Mouse (Mus musculus) midbrain, embryonic 11.5 days (tissue): ENCODE data around the gene Rbl1. TPM values are rescaled to one million over a fixed set of nuclear protein-coding genes. Genes with fewer than 3 reads are reported as not detected.
"Not testable (repeated sequence)": the region's sequence is repeated elsewhere in the genome, so short reads cannot be mapped to it uniquely, and the experiment has no call there.

ENCODE experiments used
- ATAC-seq: fragments of 200-750 bp; cut with Nextera tagmentation; 2 replicates; pipeline ENCODE4 v1.8.0; 2017; ENCODE audit warnings: moderate TSS enrichment, moderate library complexity; ENCODE audit not compliant: low FRiP score
- DNase-seq: peaks from one replicate; pipeline ENCODE4 v3.0.0; 2015; ENCODE audit warnings: low spot score; ENCODE audit errors: missing footprints
- H3K27ac ChIP-seq: fragments of 300-500 bp; sonication (generic); 2 replicates; pipeline ENCODE4 v1.5.1; 2014; ENCODE audit warnings: low read depth, low read length
- H3K27me3 ChIP-seq: fragments of 300-500 bp; sonication (generic); 2 replicates; pipeline ENCODE4 v1.6.1; 2014; ENCODE audit warnings: mild to moderate bottlenecking, low read length, moderate library complexity, mixed read lengths; ENCODE audit not compliant: control insufficient read depth, insufficient read depth
- H3K36me3 ChIP-seq: fragments of 300-500 bp; sonication (generic); 2 replicates; pipeline ENCODE4 v1.6.1; 2014; ENCODE audit warnings: mild to moderate bottlenecking, low read length, moderate library complexity, mixed read lengths; ENCODE audit not compliant: control insufficient read depth, insufficient read depth
- H3K4me1 ChIP-seq: fragments of 300-500 bp; sonication (generic); 2 replicates; pipeline ENCODE4 v1.6.1; 2014; ENCODE audit warnings: low read length; ENCODE audit not compliant: control insufficient read depth, insufficient read depth
- H3K4me2 ChIP-seq: fragments of 300-500 bp; sonication (generic); 2 replicates; pipeline ENCODE4 v1.6.1; 2014; ENCODE audit warnings: mild to moderate bottlenecking, moderate library complexity
- H3K4me3 ChIP-seq: fragments of 300-500 bp; sonication (generic); 2 replicates; pipeline ENCODE4 v1.5.1; 2014; ENCODE audit warnings: low read depth, low read length
- H3K9ac ChIP-seq: fragments of 300-500 bp; sonication (generic); 2 replicates; pipeline ENCODE4 v1.6.1; 2014; ENCODE audit warnings: low read length
- H3K9me3 ChIP-seq: fragments of 300-500 bp; sonication (generic); 2 replicates; pipeline ENCODE4 v1.6.1; 2016; ENCODE audit warnings: low read length; ENCODE audit not compliant: control insufficient read depth
- WGBS: fragments of 180-500 bp; shearing (Covaris S2); extraction: QIAGEN DNeasy Blood & Tissue Kit; methylation state at CpG from one replicate; pipeline ENCODE4 v1.1.7; 2014; 5-methylcytosine and 5-hydroxymethylcytosine counted together
- polyA plus RNA-seq: library from polyadenylated mRNA; unstranded; fragments of >200 nt; fragmentation: Nextera tagmentation; extraction: Ambion mirVana; gene quantifications from 2 replicates; pipeline ENCODE4 v1.2.1, GENCODE M21; 2014

Gene Rbl1
- polyA plus RNA-seq, 1 experiment from 2014 or later = 42.5 TPM

- Histone ChIP-seq H3K27me3 (no peaks in the 10 kb centered on the region), H3K27ac (peak overlapping the region; percentile 97), H3K4me3 (peak overlapping the region; percentile 60), H3K9me3 (peaks cover 2% of the 10 kb centered on the region; the same call in 1 of the 2 replicates), H3K4me2 (peak overlapping the region; percentile 69), H3K36me3 (peaks cover 7% of the 10 kb centered on the region), H3K9ac (peak overlapping the region; percentile 98), H3K4me1 (peaks cover 5% of the 10 kb centered on the region; the same call in 1 of the 2 replicates)
- DNase-seq = peak; percentile 94
- ATAC-seq = peak; percentile 92
- 1% methylated on average over 41 of the region's 49 CpGs for WGBS
Observed at GRCm38 (mm10) chr2:157203459-157204365, 622 bp downstream of the Rbl1 start.

DNA sequence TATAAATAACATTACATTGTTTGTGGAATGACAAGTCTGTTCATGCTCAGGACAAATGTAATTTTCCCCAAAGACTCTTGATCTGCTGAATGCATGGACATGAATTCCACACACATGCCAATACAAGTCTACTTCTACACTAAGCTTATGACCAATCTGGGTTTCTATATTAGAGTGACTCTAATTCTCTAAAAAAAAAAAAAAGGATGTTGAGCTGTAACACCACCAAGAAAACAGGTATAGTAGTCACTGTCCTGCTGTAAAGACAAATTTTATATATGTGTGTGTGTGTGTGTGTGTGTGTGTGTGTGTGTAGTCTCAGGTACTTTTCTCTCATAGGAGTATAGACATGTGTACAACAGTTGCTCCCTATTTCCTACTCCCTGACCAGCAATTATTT, 1.3 kb downstream of the Rbl1 start:
- no peak overlapping the region for H3K27ac ChIP-seq
- peaks cover 2% of the 10 kb centered on the region; the same call in 1 of the 2 replicates for H3K9me3 ChIP-seq
- no peak for DNase-seq
- peaks cover 5% of the 10 kb centered on the region; the same call in 1 of the 2 replicates for H3K4me1 ChIP-seq
- peak overlapping the region; percentile 69 for H3K4me2 ChIP-seq
- peak overlapping the region; percentile 98 for H3K9ac ChIP-seq
- no peaks in the 10 kb centered on the region for H3K27me3 ChIP-seq
- ATAC-seq = no peak
- peaks cover 8% of the 10 kb centered on the region for H3K36me3 ChIP-seq
- H3K4me3 ChIP-seq = peak overlapping the region; percentile 60

DNA sequence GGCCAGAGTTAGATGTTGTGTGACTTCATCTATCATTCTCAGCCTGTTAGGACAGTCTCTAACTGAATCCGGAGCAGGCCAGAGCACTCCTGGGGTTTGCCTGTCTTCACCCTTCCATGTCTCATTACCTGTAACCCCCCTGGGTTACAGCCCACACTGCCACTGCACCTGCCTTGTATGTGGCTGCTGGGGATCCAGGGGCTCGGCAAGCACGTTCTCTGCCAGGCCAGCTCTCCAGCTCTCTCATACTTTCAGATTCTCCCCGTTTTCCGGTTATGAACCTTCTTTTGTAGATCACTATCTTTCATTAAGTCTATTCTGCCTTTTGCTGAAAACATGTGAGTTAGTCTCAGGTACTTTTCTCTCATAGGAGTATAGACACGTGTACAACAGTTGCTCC, 2.0 kb downstream of the Rbl1 start:
- no peak overlapping the region for H3K27ac ChIP-seq
- WGBS = 86% methylated on average over 6 of the region's 6 CpGs
- peaks cover 11% of the 10 kb centered on the region for H3K36me3 ChIP-seq
- no peak overlapping the region for H3K9ac ChIP-seq
- peaks cover 5% of the 10 kb centered on the region; the same call in 1 of the 2 replicates for H3K4me1 ChIP-seq
- no peak for ATAC-seq
- DNase-seq = no peak
- H3K4me3 ChIP-seq = no peak overlapping the region
- H3K9me3 ChIP-seq = peaks cover 1% of the 10 kb centered on the region; the same call in 1 of the 2 replicates
- H3K4me2 ChIP-seq = no peak overlapping the region
- H3K27me3 ChIP-seq = no peaks in the 10 kb centered on the region

- no peak overlapping the region for H3K27ac ChIP-seq
- no peaks in the 10 kb centered on the region for H3K27me3 ChIP-seq
- H3K9ac ChIP-seq = no peak overlapping the region
- no peak for DNase-seq
- peaks cover 5% of the 10 kb centered on the region; the same call in 1 of the 2 replicates for H3K4me1 ChIP-seq
- no peak overlapping the region for H3K4me2 ChIP-seq
- H3K36me3 ChIP-seq = peaks cover 18% of the 10 kb centered on the region
- H3K9me3 ChIP-seq = no peaks in the 10 kb centered on the region
- H3K4me3 ChIP-seq = no peak overlapping the region
- WGBS = 88% methylated on average over 6 of the region's 6 CpGs
- ATAC-seq = no peak
Observed at GRCm38 (mm10) chr2:157201081-157201830, 3.1 kb downstream of the Rbl1 start.

- H3K4me3 ChIP-seq, H3K4me2 ChIP-seq, H3K27ac ChIP-seq, DNase-seq, ATAC-seq, H3K27me3 ChIP-seq, H3K4me1 ChIP-seq, H3K9me3 ChIP-seq, H3K9ac ChIP-seq: not testable (repeated sequence)
- 95% methylated on average over 11 of the region's 11 CpGs for WGBS
- peaks cover 22% of the 10 kb centered on the region for H3K36me3 ChIP-seq
Observed at GRCm38 (mm10) chr2:157198405-157198804, 5.9 kb downstream of the Rbl1 start.

DNA sequence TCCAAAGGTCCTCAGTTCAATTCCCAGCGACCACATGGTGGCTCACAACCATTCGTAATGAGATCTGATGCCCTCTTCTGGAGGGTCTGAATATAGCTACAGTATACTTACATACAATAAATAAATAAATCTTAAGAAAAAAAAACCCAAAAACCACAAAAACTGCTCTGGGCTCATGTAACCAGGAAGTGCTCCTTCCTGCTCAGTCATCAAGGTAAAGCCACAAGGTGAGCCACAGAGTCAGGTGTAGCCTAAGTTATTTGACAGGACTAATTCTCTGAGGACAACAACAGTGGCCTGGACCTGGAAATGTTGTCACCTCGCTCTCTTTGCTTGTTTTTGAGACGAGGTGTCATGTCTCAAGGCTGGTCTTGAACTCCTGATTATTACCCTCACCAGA, 13.7 kb downstream of the Rbl1 start:
- no peaks in the 10 kb centered on the region for H3K27me3 ChIP-seq
- ATAC-seq (no peak), DNase-seq (no peak)
- no peak overlapping the region for H3K4me2 ChIP-seq
- no peaks in the 10 kb centered on the region for H3K4me1 ChIP-seq
- no peak overlapping the region for H3K27ac ChIP-seq
- WGBS = 93% methylated on average over 4 of the region's 4 CpGs
- H3K4me3 ChIP-seq = no peak overlapping the region
- no peaks in the 10 kb centered on the region for H3K9me3 ChIP-seq
- H3K9ac ChIP-seq = no peak overlapping the region
- H3K36me3 ChIP-seq = peaks cover 36% of the 10 kb centered on the region

- H3K9ac ChIP-seq = no peak overlapping the region
- no peaks in the 10 kb centered on the region for H3K9me3 ChIP-seq
- H3K4me3 ChIP-seq = no peak overlapping the region
- peaks cover 25% of the 10 kb centered on the region for H3K36me3 ChIP-seq
- H3K4me2 ChIP-seq = no peak overlapping the region
- H3K4me1 ChIP-seq = no peaks in the 10 kb centered on the region
- 94% methylated on average over 4 of the region's 4 CpGs for WGBS
- no peak for DNase-seq
- no peak for ATAC-seq
- H3K27me3 ChIP-seq = no peaks in the 10 kb centered on the region
- H3K27ac ChIP-seq = no peak overlapping the region
Observed at GRCm38 (mm10) chr2:157187223-157187622, 17.1 kb downstream of the Rbl1 start.

DNA sequence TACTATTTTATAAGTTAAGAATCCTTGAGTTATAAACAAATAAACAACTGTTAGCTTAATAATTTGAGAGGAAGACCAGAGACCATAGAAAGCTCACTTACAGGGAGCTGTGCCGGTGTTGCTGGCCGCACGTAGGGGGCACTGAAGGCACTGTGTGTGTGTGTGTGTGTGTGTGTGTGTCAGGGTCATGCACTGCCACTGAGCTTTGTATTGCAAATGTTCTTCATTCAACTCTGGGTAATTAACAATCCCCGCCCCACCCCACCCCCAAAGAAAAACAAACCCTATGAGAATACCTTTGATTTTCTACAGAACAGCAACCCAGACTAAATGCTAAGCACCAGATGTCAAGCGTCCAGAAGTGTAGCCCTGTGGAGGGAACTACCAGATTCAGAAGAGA, 17.8 kb downstream of the Rbl1 start:
- no peak for ATAC-seq
- Histone ChIP-seq H3K9me3 (no peaks in the 10 kb centered on the region), H3K27ac (no peak overlapping the region), H3K4me2 (no peak overlapping the region), H3K9ac (no peak overlapping the region), H3K4me1 (no peaks in the 10 kb centered on the region), H3K36me3 (peaks cover 25% of the 10 kb centered on the region), H3K27me3 (no peaks in the 10 kb centered on the region), H3K4me3 (no peak overlapping the region)
- DNase-seq = no peak
- 68% methylated on average over 5 of the region's 5 CpGs for WGBS
